Mouse (Mus musculus): ENCODE data around the gene Snx17. TPM values are rescaled to one million over a fixed set of nuclear protein-coding genes. Genes with fewer than 3 reads are reported as not detected.
A peak's percentile ranks its signal among the peaks of the same experiment; 100 is the strongest.

Snx17 gene
- 122 and 134 TPM in 2 replicates for polyA plus RNA-seq (2015; fragmentation: Nextera tagmentation; extraction: Ambion mirVana)

- Histone ChIP-seq H3K36me3 (ENCODE audit: insufficient read depth, low read length) (peaks cover 51% of the 10 kb centered on the region), H3K27ac (peak within 1 kb of the TSS; percentile 89), H3K4me2 (ENCODE audit: low read length) (peak within 1 kb of the TSS; percentile 75), H3K27me3 (ENCODE audit: insufficient read depth, low read length) (no peaks in the 10 kb centered on the region), H3K4me3 (replicated peaks; ENCODE audit: low read depth, low read length) (peak within 1 kb of the TSS; percentile 91), H3K4me1 (replicated peaks; ENCODE audit: insufficient read depth, low read length) (peaks cover 11% of the 10 kb centered on the region; the same call in 1 of the 2 replicates), H3K9ac (ENCODE audit: low read depth, low read length) (peak within 1 kb of the TSS; percentile 91), H3K9me3 (replicated peaks; ENCODE audit: low read length) (no peaks in the 10 kb centered on the region)
- DNase-seq (ENCODE audit: low spot score) (peak; percentile 98), ATAC-seq (replicated peaks; ENCODE audit: low FRiP score, low read depth) (peak; percentile 96)
- under 1% methylated on average over 47 of the region's 48 CpGs for WGBS
- peak; percentile 71 for TF ChIP-seq CTCF (IDR thresholded peaks at IDR 0.05; ENCODE audit: low read depth)
Observed at GRCm38 (mm10) chr5:31192939-31193630, at the start of gene Snx17, which contains the start of gene Eif2b4. Gene Snx17, plus strand, starts transcription at chr5:31193227. Gene Eif2b4, minus strand, starts transcription at chr5:31193430.

DNA sequence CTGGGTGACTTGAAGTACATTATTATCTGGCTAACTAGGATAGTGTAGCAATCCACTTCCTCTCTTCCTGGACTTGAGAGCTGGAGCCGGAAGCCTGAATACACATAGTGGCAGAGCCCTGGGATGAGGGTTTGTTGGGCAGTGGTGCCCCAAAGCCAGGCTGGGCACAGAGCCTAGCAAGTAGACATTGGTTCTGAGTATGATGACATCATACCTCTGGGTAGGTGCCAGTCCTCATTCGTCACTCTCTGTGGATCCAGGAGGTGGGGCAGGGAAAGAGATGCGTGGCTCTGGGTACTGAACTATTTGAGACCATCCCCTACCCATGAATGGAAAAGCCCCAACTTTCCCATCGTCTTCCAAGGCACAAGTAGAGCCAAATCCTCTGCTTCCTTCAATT, 43.2 kb upstream of the Snx17 start:
- Histone ChIP-seq H3K36me3 (ENCODE audit: insufficient read depth, low read length) (peaks cover 4% of the 10 kb centered on the region; the same call in 1 of the 2 replicates), H3K4me3 (replicated peaks; ENCODE audit: low read depth, low read length) (no peak overlapping the region), H3K27me3 (ENCODE audit: insufficient read depth, low read length) (no peaks in the 10 kb centered on the region), H3K4me2 (ENCODE audit: low read length) (no peak overlapping the region), H3K4me1 (replicated peaks; ENCODE audit: insufficient read depth, low read length) (peaks cover 8% of the 10 kb centered on the region; the same call in 1 of the 2 replicates), H3K27ac (no peak overlapping the region), H3K9me3 (replicated peaks; ENCODE audit: low read length) (no peaks in the 10 kb centered on the region), H3K9ac (ENCODE audit: low read depth, low read length) (no peak overlapping the region)
- 96% methylated on average over 4 of the region's 4 CpGs for WGBS
- no peak for ATAC-seq (replicated peaks; ENCODE audit: low FRiP score, low read depth)
- TF ChIP-seq CTCF (IDR thresholded peaks at IDR 0.05; ENCODE audit: low read depth): no peak
- no peak for DNase-seq (ENCODE audit: low spot score)

- H3K4me2 ChIP-seq (ENCODE audit: low read length): no peak overlapping the region
- no peaks in the 10 kb centered on the region for H3K9me3 ChIP-seq (replicated peaks; ENCODE audit: low read length)
- no peak overlapping the region for H3K4me3 ChIP-seq (replicated peaks; ENCODE audit: low read depth, low read length)
- H3K4me1 ChIP-seq (replicated peaks; ENCODE audit: insufficient read depth, low read length): peaks cover 8% of the 10 kb centered on the region; the same call in 1 of the 2 replicates
- ATAC-seq (replicated peaks; ENCODE audit: low FRiP score, low read depth): 0 out of 2 replicates have a peak, but pooled peaks have one; percentile 30
- H3K27ac ChIP-seq: no peak overlapping the region
- H3K9ac ChIP-seq (ENCODE audit: low read depth, low read length): 0 out of 2 replicates have a peak overlapping the region, but pooled peaks have one; percentile 8
- no peaks in the 10 kb centered on the region for H3K27me3 ChIP-seq (ENCODE audit: insufficient read depth, low read length)
- DNase-seq (ENCODE audit: low spot score): peak; percentile 5
- peak; percentile 40; the same call in 1 of the 2 replicates for TF ChIP-seq CTCF (IDR thresholded peaks at IDR 0.05; ENCODE audit: low read depth)
- peaks cover 4% of the 10 kb centered on the region; the same call in 1 of the 2 replicates for H3K36me3 ChIP-seq (ENCODE audit: insufficient read depth, low read length)
- WGBS: 63% methylated on average over 3 of the region's 3 CpGs
Observed at GRCm38 (mm10) chr5:31151746-31152145, 41.3 kb upstream of the Snx17 start.

- Histone ChIP-seq H3K4me1 (replicated peaks; ENCODE audit: insufficient read depth, low read length) (peaks cover 8% of the 10 kb centered on the region; the same call in 1 of the 2 replicates), H3K4me3 (replicated peaks; ENCODE audit: low read depth, low read length) (peak overlapping the region; percentile 57), H3K36me3 (ENCODE audit: insufficient read depth, low read length) (peaks cover 20% of the 10 kb centered on the region), H3K9ac (ENCODE audit: low read depth, low read length) (peak overlapping the region; percentile 63), H3K4me2 (ENCODE audit: low read length) (peak overlapping the region; percentile 75), H3K27me3 (ENCODE audit: insufficient read depth, low read length) (no peaks in the 10 kb centered on the region), H3K9me3 (replicated peaks; ENCODE audit: low read length) (no peaks in the 10 kb centered on the region), H3K27ac (peak overlapping the region; percentile 58; the same call in 1 of the 2 replicates)
- TF ChIP-seq CTCF (IDR thresholded peaks at IDR 0.05; ENCODE audit: low read depth): no peak
- WGBS: 30% methylated on average over 6 of the region's 6 CpGs
- ATAC-seq (replicated peaks; ENCODE audit: low FRiP score, low read depth) (peak; percentile 23; the same call in 1 of the 2 replicates), DNase-seq (ENCODE audit: low spot score) (no peak)
Observed at GRCm38 (mm10) chr5:31153516-31154151, 39.4 kb upstream of the Snx17 start.

- no peaks in the 10 kb centered on the region for H3K9me3 ChIP-seq (replicated peaks; ENCODE audit: low read length)
- peak within 1 kb of the TSS; percentile 75 for H3K4me2 ChIP-seq (ENCODE audit: low read length)
- under 1% methylated on average over 19 of the region's 19 CpGs for WGBS
- H3K4me3 ChIP-seq (replicated peaks; ENCODE audit: low read depth, low read length): peak within 1 kb of the TSS; percentile 57
- H3K36me3 ChIP-seq (ENCODE audit: insufficient read depth, low read length): peaks cover 25% of the 10 kb centered on the region
- ATAC-seq (replicated peaks; ENCODE audit: low FRiP score, low read depth): peak; percentile 91
- peak within 1 kb of the TSS; percentile 70 for H3K27ac ChIP-seq
- no peak for TF ChIP-seq CTCF (IDR thresholded peaks at IDR 0.05; ENCODE audit: low read depth)
- DNase-seq (ENCODE audit: low spot score): peak; percentile 93
- H3K9ac ChIP-seq (ENCODE audit: low read depth, low read length): peak within 1 kb of the TSS; percentile 63
- peaks cover 8% of the 10 kb centered on the region; the same call in 1 of the 2 replicates for H3K4me1 ChIP-seq (replicated peaks; ENCODE audit: insufficient read depth, low read length)
- H3K27me3 ChIP-seq (ENCODE audit: insufficient read depth, low read length): no peaks in the 10 kb centered on the region
Observed at GRCm38 (mm10) chr5:31154152-31154553, 38.9 kb upstream of the Snx17 start, which contains the start of gene Mpv17. Gene Mpv17, minus strand, starts transcription at chr5:31154251.

DNA sequence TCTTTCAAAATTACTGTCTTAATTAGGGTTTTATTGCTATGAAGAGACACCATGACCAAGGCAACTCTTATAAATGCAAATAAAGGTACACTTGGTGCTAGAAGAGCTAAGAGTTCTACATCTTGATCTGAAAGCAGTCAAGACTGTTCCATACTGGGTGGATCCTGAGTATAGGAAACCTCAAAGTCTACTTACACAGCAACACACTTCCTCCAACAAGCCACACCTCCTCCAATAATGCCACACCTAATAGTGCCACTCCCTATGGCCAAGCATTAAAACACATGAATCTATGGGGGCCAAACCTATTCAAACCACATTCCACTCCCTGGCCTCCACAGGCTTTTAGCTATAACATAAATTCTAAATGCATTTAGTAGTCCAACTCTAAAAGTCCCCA, 30.6 kb upstream of the Snx17 start:
- Histone ChIP-seq H3K27me3 (ENCODE audit: insufficient read depth, low read length) (no peaks in the 10 kb centered on the region), H3K36me3 (ENCODE audit: insufficient read depth, low read length) (peaks cover 81% of the 10 kb centered on the region), H3K27ac (no peak overlapping the region), H3K9me3 (replicated peaks; ENCODE audit: low read length) (no peaks in the 10 kb centered on the region), H3K4me3 (replicated peaks; ENCODE audit: low read depth, low read length) (no peak overlapping the region), H3K4me2 (ENCODE audit: low read length) (no peak overlapping the region), H3K4me1 (replicated peaks; ENCODE audit: insufficient read depth, low read length) (no peaks in the 10 kb centered on the region), H3K9ac (ENCODE audit: low read depth, low read length) (no peak overlapping the region)
- no peak for TF ChIP-seq CTCF (IDR thresholded peaks at IDR 0.05; ENCODE audit: low read depth)
- DNase-seq (ENCODE audit: low spot score): no peak
- ATAC-seq (replicated peaks; ENCODE audit: low FRiP score, low read depth): no peak

Data from kidney, postnatal 0 days (tissue).